Mouse (Mus musculus) ES-Bruce4 (cell line): ENCODE measurements at regions not wholly inside any gene's neighbourhood (a gene's known extent, or its start where the extent isn't known, plus 50 kb on each side); places are given as distances from the start of the nearest gene placed in this dataset.

ENCODE experiments used
- CTCF ChIP-seq: IDR thresholded peaks from one replicate; pipeline ENCODE4 v1.8.1; 2011; ENCODE audit warnings: low read depth, low read length
- EP300 ChIP-seq: IDR thresholded peaks from 2 replicates; pipeline ENCODE4 v1.6.1; 2011; ENCODE audit warnings: low read depth, low read length; ENCODE audit not compliant: insufficient read depth
- POLR2A ChIP-seq: IDR thresholded peaks from one replicate; pipeline ENCODE4 v1.8.1; 2011; ENCODE audit warnings: low read length; ENCODE audit not compliant: insufficient read depth

DNA sequence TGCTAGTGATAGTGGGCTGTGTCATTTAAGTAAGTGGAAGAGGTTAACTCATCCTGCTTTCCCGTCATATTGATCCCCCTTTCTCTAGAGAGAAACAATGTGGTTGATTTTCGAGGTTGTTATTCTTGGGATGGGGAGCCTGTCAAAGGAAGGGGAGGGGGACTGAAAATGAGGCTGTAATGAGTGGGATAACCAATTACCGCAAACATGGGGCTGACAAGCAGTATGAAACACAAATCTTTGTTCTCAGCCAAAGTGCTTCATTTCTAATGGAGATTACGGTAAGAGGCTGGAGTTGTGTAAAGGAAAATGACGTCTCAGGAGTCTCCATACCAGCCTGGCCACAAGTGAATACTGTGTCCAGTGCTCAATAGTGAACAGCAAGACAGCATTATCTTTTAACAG is 301.9 kb upstream of the Nr5a2 start:
- TF ChIP-seq CTCF (no peak), POLR2A (no peak), EP300 (no peak)
